Mouse (Mus musculus) brain, embryonic 14.5 days (tissue): ENCODE results near the gene Neurl1a. TPM values are rescaled to one million over a fixed set of nuclear protein-coding genes. Genes with fewer than 3 reads are reported as not detected.
A peak's percentile ranks its signal among the peaks of the same experiment; 100 is the strongest.

Experiments
- DNase-seq: peaks from one replicate; pipeline ENCODE4 v3.0.0-alpha.2; 2011; ENCODE audit warnings: low read depth
- CTCF ChIP-seq: fragments of 200-500 bp; IDR thresholded peaks from 2 replicates; pipeline ENCODE4 v1.5.1; 2012; ENCODE audit warnings: inconsistent platforms, mild to moderate bottlenecking, moderate library complexity, borderline replicate concordance; ENCODE audit not compliant: insufficient read depth, insufficient read length; ENCODE audit errors: extremely low read depth
- POLR2A ChIP-seq: fragments of 200-500 bp; IDR thresholded peaks from 2 replicates; pipeline ENCODE4 v1.6.1; 2012; ENCODE audit warnings: mild to moderate bottlenecking, inconsistent platforms, borderline replicate concordance; ENCODE audit not compliant: poor library complexity, insufficient read depth, insufficient read length, severe bottlenecking; ENCODE audit errors: extremely low read depth
- polyA plus RNA-seq: library from polyadenylated mRNA; depleted of rRNA; stranded (reverse); fragments of >200 nt; gene quantifications from 2 replicates; pipeline ENCODE4 v1.2.3, GENCODE M21; 2012

Neurl1a gene
- polyA plus RNA-seq, 1 experiment, result 22.2 TPM

DNA sequence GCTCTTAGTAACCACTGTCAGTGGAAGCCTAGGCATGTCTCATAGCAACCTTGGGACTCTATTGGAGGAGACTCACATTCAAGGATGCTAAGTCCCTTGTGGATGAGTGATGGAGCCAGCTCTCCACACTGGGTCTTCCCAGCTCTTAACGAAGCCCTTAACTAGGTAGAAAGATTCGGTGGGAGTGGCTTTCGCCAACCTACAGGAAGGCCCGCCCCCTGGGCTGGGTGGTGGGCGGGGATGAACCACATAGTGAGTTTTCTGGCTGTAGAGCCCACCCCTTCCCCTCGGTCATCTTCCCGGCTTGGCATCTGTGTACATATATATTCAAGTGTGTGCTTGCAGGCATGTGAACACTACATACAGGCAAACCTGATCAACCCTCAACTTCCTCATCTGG is 62.3 kb downstream of the Neurl1a start:
- no peak for TF ChIP-seq CTCF
- no peak for TF ChIP-seq POLR2A
- DNase-seq, result no peak

DNA sequence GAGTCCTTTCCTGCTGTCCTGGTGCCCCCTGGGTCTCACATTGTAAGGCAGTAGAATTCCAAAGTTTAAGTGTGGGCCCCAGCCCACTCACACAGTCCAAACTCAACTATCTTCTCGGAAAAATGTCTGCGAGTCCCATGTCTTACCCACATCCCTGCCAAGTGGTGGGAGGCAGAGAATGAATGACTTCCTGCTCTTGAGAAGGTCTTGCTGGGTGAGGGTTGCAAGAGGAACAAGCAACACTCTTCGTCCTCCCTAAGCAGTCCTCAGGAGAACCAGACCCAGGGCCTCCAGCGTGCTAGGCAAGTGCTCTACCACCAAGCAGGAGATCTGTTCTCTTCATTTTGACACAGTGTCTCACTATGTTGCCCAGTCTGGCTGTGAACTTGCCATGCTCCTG is 63.6 kb downstream of the Neurl1a start:
- TF ChIP-seq CTCF, result no peak
- TF ChIP-seq POLR2A, result no peak
- DNase-seq, result no peak

DNA sequence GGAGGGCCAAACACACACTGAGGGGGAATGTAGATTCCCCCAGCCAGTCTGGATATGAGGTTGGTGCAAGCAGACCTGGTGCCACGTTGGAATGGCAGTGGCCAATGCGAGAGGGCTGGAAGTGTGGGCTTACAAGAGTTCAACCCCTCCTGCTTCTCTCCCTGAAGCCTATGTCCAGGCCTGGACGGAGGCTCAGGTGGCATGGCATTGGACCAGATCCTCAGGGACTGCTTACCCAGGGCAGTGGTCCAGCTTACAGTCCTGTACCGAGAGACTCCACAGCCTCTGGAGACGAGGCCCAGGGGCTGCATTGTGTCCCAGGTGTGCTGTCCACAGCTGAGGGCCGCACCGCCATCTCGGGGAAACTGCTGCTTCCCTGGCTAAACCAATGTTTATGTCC is 66.9 kb downstream of the Neurl1a start:
- TF ChIP-seq CTCF (no peak), POLR2A (no peak)
- no peak for DNase-seq

DNA sequence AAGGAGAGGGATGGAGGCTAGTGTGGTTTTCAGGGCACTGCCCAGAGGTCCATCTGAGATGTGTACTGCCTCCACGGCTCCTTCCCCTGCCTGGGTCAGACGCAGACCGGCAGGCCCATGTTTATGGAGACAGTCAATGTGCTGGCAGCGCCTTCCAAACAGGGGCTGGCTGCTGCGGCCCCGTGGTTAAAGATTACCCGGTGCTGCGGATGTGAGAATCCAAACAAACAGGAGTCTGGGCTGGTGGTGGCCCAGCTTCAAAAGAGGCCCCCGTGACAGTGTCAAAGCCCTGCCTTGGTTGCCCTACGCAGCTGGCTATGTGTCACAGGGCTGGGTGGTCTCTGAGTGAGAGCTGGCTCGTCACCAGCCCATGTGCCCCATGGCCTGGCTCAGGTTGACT is 69.2 kb downstream of the Neurl1a start:
- no peak for DNase-seq
- TF ChIP-seq CTCF (no peak), POLR2A (no peak)

DNA sequence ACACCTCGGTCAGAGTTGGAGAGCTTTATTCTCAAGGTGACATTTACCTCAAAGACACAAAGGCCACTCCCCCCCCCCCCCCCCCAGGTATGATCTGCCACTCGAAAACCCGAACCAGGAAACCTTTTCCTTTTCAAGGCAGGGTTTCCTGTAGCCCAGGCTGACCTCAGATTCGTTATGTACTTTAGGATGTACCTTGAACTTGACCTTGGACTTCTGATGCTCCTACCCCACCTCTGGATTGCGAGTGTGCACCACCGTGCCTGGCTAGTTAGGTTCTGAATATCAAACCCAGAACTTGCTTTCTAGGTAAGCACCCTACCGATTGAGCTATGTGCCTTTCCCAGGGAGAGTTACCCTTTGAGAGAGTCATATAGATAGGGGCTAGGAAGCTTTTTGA is 69.7 kb downstream of the Neurl1a start:
- no peak for DNase-seq
- TF ChIP-seq POLR2A (no peak), CTCF (no peak)

DNA sequence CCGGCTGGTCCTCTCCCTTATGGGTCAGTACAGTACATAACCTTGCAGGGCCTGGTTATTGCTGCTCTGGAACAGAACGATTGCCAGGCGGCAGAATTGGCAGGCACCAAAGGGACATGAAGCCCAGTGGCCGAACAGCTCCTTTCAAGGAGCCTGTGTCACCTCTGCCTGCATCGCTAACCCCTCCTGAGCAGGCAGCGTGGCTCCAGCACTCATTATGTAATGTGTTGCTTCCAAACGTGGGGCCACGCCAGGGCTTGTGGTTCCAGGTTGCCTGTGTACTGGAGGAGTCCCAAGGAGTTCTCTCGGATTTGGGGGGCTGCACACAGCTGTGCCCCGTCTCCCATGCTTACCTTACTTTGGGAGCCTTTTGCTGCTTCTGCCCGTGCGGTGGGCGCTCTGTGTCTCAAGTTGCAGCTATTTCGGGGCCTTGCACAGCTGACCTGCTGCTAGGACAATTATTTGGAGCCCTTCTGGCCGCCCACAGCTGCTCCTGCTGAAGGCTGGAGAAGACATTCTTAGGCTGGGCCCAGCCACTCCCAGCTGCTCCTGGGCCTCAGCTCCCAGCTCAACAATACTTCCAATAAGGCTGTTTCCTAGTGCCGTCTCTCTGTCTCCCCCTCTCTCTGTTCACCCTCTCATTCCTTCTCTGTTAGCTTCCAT is 70.4 kb downstream of the Neurl1a start:
- DNase-seq, result no peak
- TF ChIP-seq CTCF, result no peak
- no peak for TF ChIP-seq POLR2A

DNA sequence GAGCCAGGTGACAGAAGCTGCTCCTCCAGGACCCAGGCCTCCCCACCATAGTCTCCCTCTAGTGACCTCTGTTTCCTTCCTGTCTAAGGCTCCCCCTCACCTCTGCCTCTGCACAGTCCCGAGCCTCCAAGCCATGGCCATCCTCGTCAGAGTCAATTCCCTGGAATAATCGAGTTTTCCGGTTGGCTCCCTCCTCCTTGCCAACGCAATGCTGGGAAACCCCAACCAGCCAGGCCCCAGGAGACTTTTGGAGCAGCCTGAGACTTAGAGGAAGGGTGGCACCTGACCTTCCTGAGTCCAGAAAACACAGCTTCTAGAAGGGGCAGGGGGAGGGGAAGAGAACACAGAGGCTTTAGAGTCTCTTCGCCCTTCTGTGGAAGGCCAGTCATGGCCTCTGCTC is 72.3 kb downstream of the Neurl1a start:
- TF ChIP-seq CTCF (no peak), POLR2A (no peak)
- DNase-seq, result no peak

DNA sequence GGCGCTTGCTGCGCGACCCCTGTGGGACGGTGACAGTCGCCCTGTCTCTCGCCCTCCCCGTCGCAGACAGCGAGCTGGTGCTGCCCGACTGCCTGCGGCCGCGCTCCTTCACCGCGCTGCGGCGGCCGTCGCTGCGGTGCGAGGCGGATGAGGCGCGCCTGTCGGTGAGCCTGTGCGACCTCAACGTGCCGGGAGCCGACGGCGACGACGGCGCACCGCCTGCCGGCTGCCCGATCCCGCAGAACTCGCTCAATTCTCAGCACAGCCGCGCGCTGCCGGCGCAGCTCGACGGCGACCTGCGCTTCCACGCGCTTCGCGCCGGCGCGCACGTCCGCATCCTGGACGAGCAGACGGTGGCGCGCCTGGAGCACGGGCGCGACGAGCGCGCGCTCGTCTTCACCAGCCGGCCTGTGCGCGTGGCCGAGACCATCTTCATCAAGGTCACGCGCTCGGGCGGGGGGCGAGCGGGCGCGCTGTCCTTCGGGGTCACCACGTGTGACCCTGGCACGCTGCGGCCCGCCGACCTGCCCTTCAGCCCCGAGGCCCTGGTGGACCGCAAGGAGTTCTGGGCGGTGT is 74.5 kb downstream of the Neurl1a start:
- peak; percentile 63 for DNase-seq
- TF ChIP-seq POLR2A (no peak), CTCF (peak; percentile 1; the same call in 1 of the 2 replicates)

DNA sequence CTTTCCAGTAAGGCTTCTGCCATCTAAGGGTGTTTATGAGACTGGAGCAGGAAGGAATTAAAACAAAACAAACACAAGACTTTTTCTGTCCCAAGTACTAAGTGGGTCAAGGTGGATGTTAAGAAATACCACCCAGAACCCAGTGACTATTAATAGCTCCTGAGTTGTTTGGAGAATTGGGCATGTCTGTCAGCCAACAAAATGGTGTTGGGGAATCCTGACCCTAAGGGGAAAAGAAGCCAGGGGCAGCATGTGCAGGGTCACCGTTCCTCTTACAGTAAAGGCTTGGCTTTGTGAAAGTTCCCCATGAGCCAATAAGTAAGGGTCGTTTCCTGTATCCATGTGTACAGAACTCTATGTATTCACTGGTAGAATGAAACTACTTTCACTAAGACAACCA is 76.4 kb downstream of the Neurl1a start:
- no peak for TF ChIP-seq POLR2A
- TF ChIP-seq CTCF, result no peak
- DNase-seq, result no peak

DNA sequence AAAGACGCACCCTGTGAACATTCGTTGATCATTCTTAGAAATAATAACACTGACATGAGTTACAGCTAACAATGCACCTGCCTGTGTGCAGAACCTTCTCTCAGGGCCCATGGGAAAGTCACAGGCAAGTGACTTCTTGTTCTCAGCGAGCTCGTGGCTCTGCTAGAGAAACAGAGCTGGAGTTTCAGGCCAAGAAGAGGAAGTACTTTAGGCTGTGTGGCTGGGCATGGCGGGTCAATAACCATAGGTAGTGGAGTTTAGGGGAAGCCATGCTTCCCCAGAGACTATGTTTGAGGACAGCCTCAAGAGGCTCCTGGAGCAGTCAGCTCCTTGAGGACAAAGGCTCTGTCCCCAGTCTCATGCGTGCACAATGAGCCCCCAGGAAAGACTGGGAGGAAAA is 77.3 kb downstream of the Neurl1a start:
- DNase-seq, result no peak
- TF ChIP-seq POLR2A, result no peak
- no peak for TF ChIP-seq CTCF

DNA sequence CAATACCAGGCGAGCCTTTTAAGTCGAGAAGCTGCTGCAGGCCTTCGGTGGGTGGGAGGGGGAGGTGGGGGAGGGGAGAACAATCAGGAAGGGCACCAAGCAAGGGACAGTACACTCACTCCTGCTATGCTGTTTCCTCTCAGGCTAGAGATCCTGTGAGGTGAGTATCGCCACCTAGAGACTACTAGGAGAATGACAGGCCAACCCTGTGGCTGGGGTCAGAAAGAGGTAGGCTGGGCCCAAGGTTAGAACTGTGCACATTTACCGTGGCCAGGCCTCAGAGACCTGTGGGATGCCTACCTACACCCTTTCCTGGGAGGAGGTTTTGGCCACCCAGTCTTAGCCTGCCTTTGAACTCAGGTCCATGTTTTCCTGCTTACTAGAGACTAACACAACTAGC is 81.0 kb downstream of the Neurl1a start:
- DNase-seq, result peak; percentile 37
- peak; percentile 72; the same call in 1 of the 2 replicates for TF ChIP-seq CTCF
- TF ChIP-seq POLR2A, result no peak

DNA sequence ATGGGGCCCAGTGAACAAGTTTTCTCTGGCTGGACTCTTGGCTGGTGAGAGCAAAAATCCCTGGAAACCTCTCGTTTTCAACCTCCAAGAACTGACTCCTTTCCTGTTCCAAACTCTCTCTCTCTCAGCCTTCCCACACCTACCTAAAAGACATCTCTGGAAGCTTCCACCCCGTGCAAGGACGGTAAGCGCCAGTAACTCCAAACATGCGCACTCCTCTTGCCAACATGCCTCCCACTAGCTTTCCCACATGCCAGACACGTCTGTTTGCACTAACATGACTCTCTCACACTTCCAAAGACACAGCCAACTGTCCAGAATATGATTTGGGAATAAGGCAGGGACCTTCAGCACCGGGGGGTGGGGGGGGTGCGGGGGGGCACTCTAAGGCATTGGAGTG is 82.6 kb downstream of the Neurl1a start:
- TF ChIP-seq CTCF, result no peak
- DNase-seq, result no peak

DNA sequence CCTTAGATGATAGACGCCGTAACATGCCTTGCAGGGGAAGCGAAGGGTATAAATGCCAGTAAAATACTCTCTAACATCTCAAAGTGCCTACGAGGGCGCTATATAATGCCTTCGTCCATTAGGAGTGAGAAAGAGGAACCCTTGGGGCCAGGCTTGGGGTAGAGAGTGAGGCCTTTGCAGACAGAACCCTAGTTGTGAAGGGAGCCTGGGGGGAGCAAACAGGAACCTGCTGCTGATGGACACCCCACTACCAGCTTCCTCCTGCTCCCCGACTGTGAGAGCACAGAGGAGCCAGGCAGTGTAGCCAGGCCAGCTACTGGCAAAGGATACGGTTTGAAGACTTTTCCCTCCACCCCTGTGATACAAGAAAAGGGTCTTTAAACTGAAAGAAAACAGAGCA is 85.0 kb downstream of the Neurl1a start:
- no peak for DNase-seq
- no peak for TF ChIP-seq CTCF
